Mouse (Mus musculus): ENCODE results near the gene Iqck. TPM values are rescaled to one million over a fixed set of nuclear protein-coding genes. Genes with fewer than 3 reads are reported as not detected.
A peak's percentile ranks its signal among the peaks of the same experiment; 100 is the strongest.

Gene Iqck
- polyA plus RNA-seq (2012; rRNA removed): 0.62 and 0.88 TPM in 2 replicates

DNA sequence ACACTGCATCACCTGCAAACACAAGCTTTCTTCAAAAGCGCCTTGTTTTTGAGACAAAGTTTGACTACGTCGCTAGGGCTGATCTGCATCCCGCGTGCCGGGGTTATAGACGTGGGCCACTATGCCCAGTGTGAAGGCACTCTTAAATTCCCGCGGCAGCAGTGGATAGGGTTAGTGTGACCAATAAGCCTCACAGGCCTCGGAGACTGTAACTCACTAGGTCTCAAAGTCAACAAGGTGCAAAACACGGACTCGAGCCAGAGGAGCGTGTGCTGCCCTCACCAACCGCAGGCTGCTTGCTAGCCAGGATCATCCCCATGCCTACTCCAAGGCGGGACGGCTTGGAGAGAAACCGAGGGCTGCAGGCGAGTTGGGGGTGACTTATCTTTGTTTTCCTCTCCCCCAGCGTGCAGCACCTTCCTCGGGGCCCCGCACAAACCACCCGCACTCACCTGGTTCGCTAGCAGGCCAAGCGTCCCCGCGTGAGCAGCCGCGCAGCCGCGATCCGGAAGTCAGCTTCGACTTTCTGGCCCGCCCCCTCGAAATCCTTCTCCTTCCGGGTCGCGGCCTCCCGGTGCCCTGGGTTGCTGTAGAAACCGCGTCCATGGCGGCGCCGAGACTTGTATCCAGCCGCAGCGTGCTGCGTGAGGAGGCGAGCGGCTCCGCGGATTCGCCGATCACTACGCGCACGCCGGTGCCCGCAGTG, at the start of gene Iqck:
TSS of gene Iqck (plus strand) at position 582 of the 706 bp plus-strand sequence.
- peak; percentile 76 for DNase-seq (ENCODE audit: low read depth, low spot score)
- under 1% methylated on average over 57 of the region's 57 CpGs for WGBS

- WGBS: 74% methylated on average over 16 of the region's 16 CpGs
Observed at GRCm38 (mm10) chr7:118806631-118807411, 48.7 kb upstream of the Iqck start.

GRCm38 (mm10) chr7:118807899-118808298, 47.7 kb upstream of the Iqck start:
- DNase-seq (ENCODE audit: low read depth, low spot score): no peak
- 54% methylated on average over 8 of the region's 8 CpGs for WGBS

More at GRCm38 (mm10) chr7:118806631-118807411, 48.7 kb upstream of the Iqck start:
- no peak for DNase-seq (ENCODE audit: low read depth, low spot score)

- 59% methylated on average over 12 of the region's 12 CpGs for WGBS
- DNase-seq (ENCODE audit: low read depth, low spot score): no peak
Observed at GRCm38 (mm10) chr7:118811407-118812106, 44.0 kb upstream of the Iqck start.

- WGBS: 96% methylated on average over 4 of the region's 4 CpGs
- DNase-seq (ENCODE audit: low read depth, low spot score): no peak
Observed at GRCm38 (mm10) chr7:118813592-118813991, 42.0 kb upstream of the Iqck start.

DNA sequence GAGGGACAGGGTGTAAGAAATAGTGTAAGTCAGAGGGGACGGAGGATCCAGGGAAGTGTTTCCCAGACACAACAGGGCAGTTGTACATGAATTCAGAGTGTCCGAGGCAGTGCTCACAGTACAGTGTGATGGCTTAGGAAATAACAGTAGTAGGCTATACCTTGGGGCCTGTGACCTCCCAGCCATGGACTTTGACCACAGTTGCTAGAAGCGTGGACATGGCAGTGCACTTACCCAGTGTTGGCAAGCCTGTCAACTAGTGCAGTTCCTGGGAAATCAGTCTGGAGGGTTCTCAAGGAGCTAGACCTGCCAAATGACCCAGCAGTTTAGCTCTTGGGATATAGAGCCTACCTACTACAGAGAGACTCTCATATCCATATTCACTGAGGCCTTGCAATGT, 39.3 kb upstream of the Iqck start:
- WGBS: 83% methylated on average over 3 of the region's 3 CpGs
- no peak for DNase-seq (ENCODE audit: low read depth, low spot score)

GRCm38 (mm10) chr7:118817741-118818140, 37.8 kb upstream of the Iqck start:
- no peak for DNase-seq (ENCODE audit: low read depth, low spot score)
- 77% methylated on average over 7 of the region's 7 CpGs for WGBS

- no peak for DNase-seq (ENCODE audit: low read depth, low spot score)
- WGBS: 45% methylated on average over 1 of the region's 1 CpGs
Observed at GRCm38 (mm10) chr7:118819666-118820065, 35.9 kb upstream of the Iqck start.

DNA sequence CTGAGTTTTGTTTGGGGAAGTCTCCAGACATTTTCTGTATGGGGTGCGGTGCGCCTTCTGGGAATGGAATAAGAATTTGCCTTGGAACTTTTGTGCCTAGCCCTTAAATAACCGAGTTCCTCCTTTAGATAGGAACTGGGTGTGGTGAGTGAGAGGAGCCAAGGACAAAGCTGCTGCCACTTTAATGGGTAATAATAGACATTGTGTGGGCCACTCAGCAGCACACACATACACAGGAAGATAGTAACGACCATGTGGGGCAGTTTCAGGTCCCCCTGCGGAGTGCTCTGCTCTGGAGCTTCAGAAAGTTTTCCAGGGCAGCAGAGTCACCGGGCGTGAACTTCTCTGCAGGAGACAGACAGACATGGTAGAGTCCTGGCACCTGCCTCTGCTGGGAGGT, 34.2 kb upstream of the Iqck start:
- 51% methylated on average over 7 of the region's 7 CpGs for WGBS
- no peak for DNase-seq (ENCODE audit: low read depth, low spot score)

GRCm38 (mm10) chr7:118821887-118822556, 33.5 kb upstream of the Iqck start:
- no peak for DNase-seq (ENCODE audit: low read depth, low spot score)
- 95% methylated on average over 12 of the region's 12 CpGs for WGBS

DNA sequence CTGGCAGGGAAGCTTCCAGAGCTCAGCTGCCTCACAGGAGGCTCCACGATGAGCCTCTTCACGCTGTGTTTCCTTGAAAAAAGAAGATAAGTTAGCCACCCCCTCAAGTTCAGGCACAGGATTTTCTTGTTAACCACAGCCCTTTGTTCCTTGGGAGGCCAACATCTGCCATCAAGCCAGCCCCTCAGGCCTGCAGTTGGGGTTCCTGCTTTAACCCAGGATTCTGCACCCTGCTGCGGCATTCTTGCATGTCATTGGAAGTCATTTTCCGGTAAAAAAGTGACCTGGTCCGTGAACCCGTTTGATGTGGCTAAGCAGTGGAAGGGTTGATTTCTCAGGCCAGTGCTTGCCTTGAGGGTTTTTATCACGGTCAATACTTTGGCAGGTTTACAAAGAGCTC, 31.1 kb upstream of the Iqck start:
- DNase-seq (ENCODE audit: low read depth, low spot score): no peak
- 83% methylated on average over 7 of the region's 7 CpGs for WGBS

DNA sequence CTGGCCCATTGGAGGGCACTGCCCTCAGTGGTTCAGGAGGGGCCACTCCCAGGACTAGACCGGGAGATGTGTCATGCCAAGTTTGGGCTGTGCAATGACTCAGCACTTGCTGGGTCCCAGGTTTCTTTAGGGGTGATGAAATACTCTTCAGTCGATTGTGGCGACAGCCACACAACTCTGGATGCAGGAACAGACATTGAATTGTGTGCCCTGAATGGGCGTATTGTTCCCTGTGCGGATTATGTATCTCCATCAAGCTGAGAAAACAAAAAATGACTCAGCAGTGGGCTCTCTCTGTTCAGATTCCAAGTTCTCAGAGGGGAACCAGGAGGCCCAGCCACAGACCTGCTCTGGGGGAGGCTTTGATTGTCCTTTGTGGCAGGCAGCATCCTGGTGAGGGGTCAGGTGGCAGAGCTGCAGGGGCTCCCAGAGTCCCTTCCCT, 27.6 kb upstream of the Iqck start:
- DNase-seq (ENCODE audit: low read depth, low spot score): no peak
- WGBS: 64% methylated on average over 5 of the region's 5 CpGs

DNA sequence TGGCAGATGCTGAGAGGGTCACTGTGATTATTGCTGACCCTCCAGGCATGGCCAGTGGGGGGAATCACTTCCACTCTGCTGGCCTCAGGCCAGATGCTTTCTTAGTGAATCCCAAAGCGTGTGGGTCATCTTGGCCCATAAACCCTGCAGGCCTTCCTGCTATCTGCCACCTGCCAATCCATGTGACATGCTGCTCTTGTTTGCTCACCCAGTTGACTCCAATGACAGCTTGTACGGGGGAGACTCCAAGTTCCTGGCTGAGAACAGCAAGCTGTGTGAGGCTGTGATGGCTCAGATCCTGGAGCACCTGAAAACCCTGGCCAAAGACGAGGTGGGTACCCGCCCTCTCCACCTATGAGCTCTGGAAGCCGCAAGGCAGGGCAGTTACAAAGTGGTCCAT, 17.7 kb upstream of the Iqck start:
- no peak for DNase-seq (ENCODE audit: low read depth, low spot score)
- WGBS: 74% methylated on average over 5 of the region's 5 CpGs

- 71% methylated on average over 8 of the region's 8 CpGs for WGBS
- DNase-seq (ENCODE audit: low read depth, low spot score): no peak
Observed at GRCm38 (mm10) chr7:118841030-118841745, 14.4 kb upstream of the Iqck start.

GRCm38 (mm10) chr7:118841796-118842195, 13.8 kb upstream of the Iqck start:
- WGBS: 15% methylated on average over 1 of the region's 1 CpGs
- no peak for DNase-seq (ENCODE audit: low read depth, low spot score)

GRCm38 (mm10) chr7:118842938-118843337, 12.6 kb upstream of the Iqck start:
- 61% methylated on average over 4 of the region's 4 CpGs for WGBS

DNA sequence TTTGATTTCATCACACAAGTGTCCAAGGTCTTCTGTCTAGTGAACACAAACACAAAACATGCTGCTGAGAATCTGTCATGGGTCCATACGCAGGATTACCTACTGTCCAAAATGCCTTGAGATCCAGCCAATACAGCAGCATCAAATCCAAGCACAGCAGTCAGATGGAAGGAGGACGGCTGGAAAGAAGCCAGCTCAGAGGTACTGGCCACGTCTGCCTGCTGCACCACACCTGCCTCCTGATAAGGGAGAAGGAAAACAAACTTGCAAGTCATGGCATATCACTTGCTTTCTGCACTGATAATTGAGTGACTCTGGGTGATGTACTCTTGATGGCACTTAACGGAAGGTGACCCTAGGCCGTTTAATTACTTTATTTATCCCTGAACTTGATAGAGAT, 10.4 kb upstream of the Iqck start:
- 55% methylated on average over 5 of the region's 5 CpGs for WGBS
- no peak for DNase-seq (ENCODE audit: low read depth, low spot score)

More at GRCm38 (mm10) chr7:118842938-118843337, 12.6 kb upstream of the Iqck start:
- DNase-seq (ENCODE audit: low read depth, low spot score): no peak

- no peak for DNase-seq (ENCODE audit: low read depth, low spot score)
- WGBS: 66% methylated on average over 4 of the region's 4 CpGs
Observed at GRCm38 (mm10) chr7:118846329-118846728, 9.2 kb upstream of the Iqck start.

DNA sequence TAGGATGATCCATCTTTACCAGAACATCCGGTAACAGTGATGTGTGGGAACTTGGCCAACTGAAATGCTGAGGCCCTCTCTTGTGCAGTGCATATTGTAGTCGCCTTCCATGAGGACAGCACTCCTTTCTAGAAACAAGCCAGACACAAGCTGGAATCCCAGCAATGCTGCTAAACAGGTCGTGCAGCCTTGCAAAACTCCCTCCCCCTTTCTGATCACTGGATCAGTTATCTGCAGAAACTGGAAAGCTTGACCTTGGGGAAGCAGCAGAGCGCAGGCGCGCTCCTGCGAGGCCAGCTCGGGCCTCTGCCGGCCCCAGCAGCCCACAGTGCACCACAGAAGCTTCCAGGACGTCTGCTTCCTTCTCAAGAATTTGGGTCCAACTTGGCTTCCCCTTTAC, 6.8 kb upstream of the Iqck start:
- no peak for DNase-seq (ENCODE audit: low read depth, low spot score)
- WGBS: 54% methylated on average over 10 of the region's 10 CpGs

Measured in large intestine, adult 2 months (tissue).